14 mouse cellular contexts compared by ENCODE assay signal in genomic region chr3:138856946-138857345, GRCm38 (mm10).
DNase-seq lines count a peak whose midpoint lies in the region; ATAC-seq and TF ChIP-seq lines count a peak whose summit lies in the region.
"Had no signal": no experiment of that assay in that cellular context is flagged by ENCODE, and none has a peak within 500 bp of the region (broad histone marks: within the 10 kb centered on the region; RNA-seq: fewer than 3 reads in every experiment).

No protein-coding gene starts in this region.

- no peak overlapping the region for H3K9ac ChIP-seq in forebrain, embryonic 16.5 days (replicated peaks; ENCODE audit: low read depth, low read length)
- no peak overlapping the region for H3K9ac ChIP-seq in limb, embryonic 14.5 days (ENCODE audit: low read depth, low read length, severe bottlenecking)
- 0 out of 2 replicates have a peak overlapping the region, but pooled peaks have one; percentile 16 for H3K9ac ChIP-seq in neural tube, embryonic 14.5 days (replicated peaks; ENCODE audit: low read depth, low read length)

- no peak overlapping the region for H3K4me3 ChIP-seq in layer of hippocampus, adult 2 months
- H3K4me3 ChIP-seq in forebrain, embryonic 16.5 days (replicated peaks; ENCODE audit: low read length), result no peak overlapping the region
- H3K4me3 ChIP-seq in limb, embryonic 14.5 days (replicated peaks; ENCODE audit: low read length), result no peak overlapping the region
- H3K4me3 ChIP-seq in neural tube, embryonic 14.5 days (ENCODE audit: low read depth, low read length), result no peak overlapping the region
- H3K4me3 ChIP-seq: erythroblast, embryonic 14.5 days had no signal

- peak; percentile 35; the same call in 1 of the 2 replicates for ATAC-seq in forebrain, embryonic 16.5 days
- ATAC-seq in limb, embryonic 14.5 days (ENCODE audit: low FRiP score, low read depth), result no peak
- ATAC-seq in neural tube, embryonic 14.5 days (ENCODE audit: low read depth), result peak; percentile 22; the same call in 1 of the 2 replicates

- TF ChIP-seq CTCF in layer of hippocampus, adult 2 months (conservative IDR thresholded peaks at IDR 0.05), result no peak

- TF ChIP-seq POLR2A in limb, embryonic 14.5 days (IDR thresholded peaks at IDR 0.05; ENCODE audit: borderline replicate concordance, extremely low read depth, insufficient read depth, insufficient read length), result no peak

- peak overlapping the region; percentile 88 for H3K27ac ChIP-seq in layer of hippocampus, adult 2 months
- H3K27ac ChIP-seq in forebrain, embryonic 16.5 days (ENCODE audit: low read length), result no peak overlapping the region
- H3K27ac ChIP-seq in limb, embryonic 14.5 days (replicated peaks; ENCODE audit: low read depth, low read length), result peak overlapping the region; percentile 74
- H3K27ac ChIP-seq in neural tube, embryonic 14.5 days (ENCODE audit: low read depth, low read length), result peak overlapping the region; percentile 78

- no peaks in the 10 kb centered on the region for H3K9me3 ChIP-seq in forebrain, embryonic 16.5 days (ENCODE audit: control insufficient read depth, low read length)
- no peaks in the 10 kb centered on the region for H3K9me3 ChIP-seq in limb, embryonic 14.5 days (ENCODE audit: control insufficient read depth, low read length)
- H3K9me3 ChIP-seq in neural tube, embryonic 14.5 days (ENCODE audit: control insufficient read depth, low read length), result no peaks in the 10 kb centered on the region

- no peaks in the 10 kb centered on the region for H3K27me3 ChIP-seq in forebrain, embryonic 16.5 days (replicated peaks; ENCODE audit: control insufficient read depth, insufficient read depth, low read length)
- H3K27me3 ChIP-seq in limb, embryonic 14.5 days (ENCODE audit: control insufficient read depth, insufficient read depth, low read length), result no peaks in the 10 kb centered on the region
- H3K27me3 ChIP-seq in neural tube, embryonic 14.5 days (ENCODE audit: control insufficient read depth, insufficient read depth, low read length), result no peaks in the 10 kb centered on the region

- peaks cover 94% of the 10 kb centered on the region for H3K4me1 ChIP-seq in forebrain, embryonic 16.5 days (replicated peaks; ENCODE audit: control insufficient read depth, insufficient read depth, low read length)
- H3K4me1 ChIP-seq in limb, embryonic 14.5 days (ENCODE audit: control insufficient read depth, insufficient read depth, low read length), result peaks cover 66% of the 10 kb centered on the region
- peaks cover 86% of the 10 kb centered on the region for H3K4me1 ChIP-seq in neural tube, embryonic 14.5 days (ENCODE audit: control insufficient read depth, insufficient read depth, low read length)

- WGBS in forebrain, embryonic 16.5 days, result 43% methylated on average over 4 of the region's 4 CpGs
- 68% methylated on average over 4 of the region's 4 CpGs for WGBS in limb, embryonic 14.5 days
- 22% methylated on average over 4 of the region's 4 CpGs for WGBS in neural tube, embryonic 14.5 days

- H3K4me2 ChIP-seq in forebrain, embryonic 16.5 days (ENCODE audit: low read length), result no peak overlapping the region
- H3K4me2 ChIP-seq in limb, embryonic 14.5 days (replicated peaks; ENCODE audit: low read depth, low read length, severe bottlenecking), result no peak overlapping the region
- H3K4me2 ChIP-seq in neural tube, embryonic 14.5 days (ENCODE audit: low read depth, low read length), result peak overlapping the region; percentile 14; the same call in 1 of the 2 replicates

- H3K36me3 ChIP-seq in forebrain, embryonic 16.5 days (ENCODE audit: control insufficient read depth, insufficient read depth), result no peaks in the 10 kb centered on the region
- no peaks in the 10 kb centered on the region for H3K36me3 ChIP-seq in limb, embryonic 14.5 days (ENCODE audit: control insufficient read depth, insufficient read depth, low read length)
- H3K36me3 ChIP-seq in neural tube, embryonic 14.5 days (ENCODE audit: control insufficient read depth, insufficient read depth, low read length), result no peaks in the 10 kb centered on the region

- DNase-seq in layer of hippocampus, adult 2 months (ENCODE audit: low spot score in 2 of 2), result no peak
- no peak for DNase-seq in layer of hippocampus, adult 9-11 months
- DNase-seq in limb, embryonic 14.5 days (ENCODE audit: low spot score), result no peak
- no peak for DNase-seq in kidney, postnatal 25 days
- DNase-seq in heart, adult 18-20 months, result no peak
- no peak for DNase-seq in c-Kit-positive CD71-positive TER-119-positive erythroid progenitor cells, embryonic 14.5 days (ENCODE audit: low spot score)
- DNase-seq: adrenal gland, postnatal 25 days; cerebellum, adult 9-10 months; heart, postnatal 4 days; lung, postnatal 36 days; thymus, postnatal 4 days had no signal
